Mouse (Mus musculus): ENCODE measurements around the gene Abi2.

GRCm38 (mm10) chr1:60482881-60483280 lies 73.5 kb downstream of the Abi2 start:
- no peak for TF ChIP-seq ZNF384 (IDR thresholded peaks at IDR 0.05; ENCODE audit: low read depth, low read length)
- no peak for TF ChIP-seq CHD2 (IDR thresholded peaks at IDR 0.05; ENCODE audit: low read depth, low read length)
